Mouse (Mus musculus) testis, adult 2 months (tissue): ENCODE measurements around the gene Olfr547.
"Not testable (repeated sequence)": the region's sequence is repeated elsewhere in the genome, so short reads cannot be mapped to it uniquely, and the experiment has no call there.

Source experiments
- CTCF ChIP-seq: fragments of 200-500 bp; IDR thresholded peaks from 2 replicates; pipeline ENCODE4 v1.5.1; 2012; ENCODE audit warnings: low read depth, mild to moderate bottlenecking, inconsistent platforms, low read length, moderate library complexity; ENCODE audit not compliant: control insufficient read depth, insufficient read depth, insufficient replicate concordance
- POLR2A ChIP-seq: fragments of 200-500 bp; IDR thresholded peaks from 2 replicates; pipeline ENCODE4 v1.6.1; 2012; ENCODE audit warnings: low read depth, mild to moderate bottlenecking, inconsistent platforms, low read length, moderate library complexity; ENCODE audit not compliant: control insufficient read depth

DNA sequence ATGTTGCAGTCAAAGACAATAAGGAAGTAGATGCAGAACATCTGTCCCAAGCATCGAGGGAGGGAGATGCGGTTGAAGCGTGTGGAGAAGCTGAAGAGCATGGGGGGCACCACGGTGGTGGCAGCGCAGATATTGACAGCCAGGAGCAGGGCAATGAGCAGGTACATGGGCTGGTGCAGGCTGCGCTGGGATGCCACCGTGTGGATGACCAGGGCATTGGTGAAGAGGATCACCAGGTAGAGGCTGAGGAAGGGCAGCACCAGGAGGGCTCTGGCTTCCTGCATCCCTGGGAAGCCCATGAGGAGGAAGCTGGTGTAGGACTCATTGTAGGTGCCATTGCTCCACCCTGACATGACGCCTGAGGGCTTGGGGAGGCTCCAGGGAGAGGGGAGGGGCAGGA, 49.8 kb upstream of the Olfr547 start:
- TF ChIP-seq CTCF, POLR2A: not testable (repeated sequence)
